Mouse (Mus musculus): ENCODE measurements around the gene Sema7a.

Gene Sema7a

DNA sequence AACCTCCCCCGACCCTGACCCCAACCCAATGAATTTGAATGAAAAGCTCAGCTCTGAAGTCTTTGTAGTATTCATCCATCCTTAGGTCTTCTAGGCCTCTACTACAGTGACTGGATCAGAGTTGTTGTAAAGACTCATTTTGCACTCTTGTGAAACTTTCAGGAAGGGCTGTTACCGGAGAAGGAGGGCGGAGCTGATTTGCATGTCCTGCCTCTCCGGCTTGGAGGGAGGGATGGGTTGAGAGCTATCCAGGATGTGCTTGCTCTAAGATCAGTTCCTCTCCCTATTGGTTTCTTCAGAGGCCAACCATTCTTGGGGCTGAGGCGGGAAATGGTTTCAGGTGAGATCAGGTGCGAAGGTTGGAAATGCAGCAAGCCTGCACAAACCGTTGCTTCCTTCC lies 71.1 kb downstream of the Sema7a start:
- no peak for DNase-seq (ENCODE audit: low spot score in 2 of 2)

GRCm38 (mm10) chr9:58011552-58011951 lies 71.6 kb downstream of the Sema7a start:
- no peak for DNase-seq (ENCODE audit: low spot score in 2 of 2)

All from thymus, postnatal 10 days (tissue).